Mouse (Mus musculus) testis, postnatal 14 days (tissue): Measurements from ENCODE around the gene Wfs1.
"Not testable (repeated sequence)": the region's sequence is repeated elsewhere in the genome, so short reads cannot be mapped to it uniquely, and the experiment has no call there.

ENCODE experiments used
- DNase-seq: peaks from one replicate; pipeline ENCODE4 v3.0.0; 2021; ENCODE audit warnings: low spot score

Wfs1 gene

GRCm38 (mm10) chr5:36988124-36988780, 753 bp downstream of the Wfs1 start:
- DNase-seq: peak; percentile 12

DNA sequence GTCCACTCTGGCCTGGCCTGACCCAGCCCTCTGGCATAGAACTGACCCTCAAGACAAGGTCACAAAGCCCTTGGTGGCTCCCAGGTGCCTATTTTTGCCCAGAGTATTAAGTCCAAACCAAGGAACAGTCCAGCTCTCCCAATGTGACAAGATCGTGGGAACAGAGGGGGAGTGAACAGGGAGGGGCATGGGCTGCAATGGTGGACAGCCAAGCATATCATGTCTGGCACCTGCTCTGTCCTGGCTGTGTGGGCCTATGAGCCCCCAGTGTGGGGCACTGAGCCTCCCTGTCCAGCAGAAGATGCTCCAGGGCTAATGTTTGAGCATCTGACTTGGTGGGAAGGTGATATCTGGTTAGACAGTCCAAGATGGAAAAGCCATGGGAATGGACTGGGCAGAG, 2.4 kb downstream of the Wfs1 start:
- DNase-seq: no peak

GRCm38 (mm10) chr5:36982271-36982670, 6.7 kb downstream of the Wfs1 start:
- no peak for DNase-seq

GRCm38 (mm10) chr5:36979631-36980030, 9.4 kb downstream of the Wfs1 start:
- no peak for DNase-seq

- DNase-seq: no peak
These were observed 10.0 kb downstream of the Wfs1 start for GRCm38 (mm10) chr5:36979001-36979400.

DNA sequence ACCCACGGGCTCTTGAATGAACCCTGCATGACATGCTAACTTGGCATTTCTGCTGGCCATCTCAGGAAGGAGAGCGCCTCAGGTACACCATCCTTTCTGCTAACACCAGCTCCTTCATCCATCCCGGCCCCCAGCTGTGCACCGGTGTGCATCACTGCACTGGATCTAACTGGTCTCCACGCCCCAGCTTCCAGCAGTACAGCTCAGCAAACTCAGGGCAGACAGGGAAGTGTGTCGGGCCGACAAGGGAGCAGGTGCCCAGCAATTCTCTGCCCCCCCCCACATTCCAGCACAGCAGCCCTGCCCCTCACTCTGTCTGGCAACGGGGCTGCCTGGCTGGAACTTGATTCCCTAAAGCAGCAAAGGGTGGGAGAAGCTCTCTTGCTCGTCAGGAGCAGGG, 11.2 kb downstream of the Wfs1 start:
- no peak for DNase-seq

DNA sequence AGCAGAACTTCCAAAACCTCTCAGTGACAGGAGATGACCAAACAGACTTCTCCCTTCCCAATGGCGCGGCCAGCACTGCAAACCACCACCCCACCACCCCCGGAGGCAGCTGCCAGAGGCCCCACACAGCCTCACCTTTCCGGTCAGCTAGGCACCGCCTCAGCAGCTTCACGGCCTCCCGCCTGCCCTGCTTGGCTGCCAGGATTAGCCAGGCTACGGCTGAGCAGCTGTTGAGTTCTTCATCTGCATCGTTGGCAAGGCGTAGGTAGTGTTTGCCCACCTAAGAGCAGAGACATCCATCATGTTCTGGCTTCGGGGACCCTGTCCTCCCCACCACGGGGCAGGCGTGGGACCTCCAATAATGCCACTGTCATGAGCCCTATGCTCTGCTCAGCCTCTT, 13.7 kb downstream of the Wfs1 start:
- DNase-seq: no peak

DNA sequence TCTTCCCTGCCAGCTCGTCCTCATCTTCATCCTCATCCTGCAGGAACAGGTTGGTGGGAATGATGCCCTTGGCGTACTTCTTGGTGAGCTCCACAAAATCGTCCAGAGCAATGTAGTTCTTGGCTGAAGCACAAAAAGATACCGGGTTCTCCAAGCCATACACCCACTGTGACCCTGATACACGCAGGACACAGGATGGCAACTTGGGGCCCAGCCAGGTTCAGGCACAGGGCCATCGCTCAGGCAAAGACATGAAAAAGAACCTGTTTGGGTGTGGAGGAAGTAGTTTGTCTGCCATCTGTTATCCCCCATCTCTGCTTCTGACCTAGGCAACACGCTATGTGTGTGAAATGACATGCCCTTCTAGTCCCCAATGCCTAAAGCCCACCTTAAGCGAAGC, 17.4 kb downstream of the Wfs1 start:
- DNase-seq: no peak

- no peak for DNase-seq
These were observed 28.5 kb downstream of the Wfs1 start for GRCm38 (mm10) chr5:36960501-36960900.

DNA sequence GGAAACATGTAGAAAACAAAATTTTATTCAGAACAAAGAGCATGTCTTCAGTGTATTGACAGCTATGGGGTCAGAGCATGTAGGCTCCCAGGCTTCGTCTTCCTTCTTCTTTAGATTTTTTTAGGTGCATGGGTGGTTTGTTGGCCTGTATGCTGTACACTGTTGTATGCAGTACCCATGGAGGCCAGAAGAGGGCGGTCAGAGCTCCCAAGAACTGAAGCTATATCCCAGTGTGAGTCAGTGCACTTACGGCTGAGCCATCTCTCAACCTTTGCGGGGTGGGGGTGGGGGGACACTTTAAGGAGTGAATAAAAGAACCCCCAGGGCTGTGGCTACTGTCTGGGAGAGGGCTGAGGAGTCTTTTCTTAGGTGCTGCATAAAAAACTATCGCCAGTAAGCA, 30.2 kb downstream of the Wfs1 start:
- peak; percentile 32 for DNase-seq

DNA sequence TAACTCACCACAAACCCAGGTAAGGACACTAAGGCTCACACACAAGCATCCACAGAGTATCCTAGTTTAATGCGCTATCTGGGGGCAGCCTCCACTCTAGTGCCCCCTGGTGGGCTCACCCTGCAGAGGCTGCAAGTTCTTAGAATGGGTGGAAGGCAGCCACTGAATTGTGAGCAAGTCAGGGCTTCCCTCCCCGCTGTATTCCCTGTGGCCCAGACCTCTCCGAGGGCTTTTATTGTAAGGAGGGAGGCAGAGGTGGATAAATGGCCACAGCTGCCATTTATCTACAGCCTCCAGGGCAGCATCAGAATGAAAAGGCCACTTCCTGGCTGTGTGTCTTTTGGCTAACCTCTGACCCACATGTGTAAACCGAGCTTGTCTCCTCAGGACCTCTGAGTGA, 33.6 kb downstream of the Wfs1 start:
- DNase-seq: no peak

DNA sequence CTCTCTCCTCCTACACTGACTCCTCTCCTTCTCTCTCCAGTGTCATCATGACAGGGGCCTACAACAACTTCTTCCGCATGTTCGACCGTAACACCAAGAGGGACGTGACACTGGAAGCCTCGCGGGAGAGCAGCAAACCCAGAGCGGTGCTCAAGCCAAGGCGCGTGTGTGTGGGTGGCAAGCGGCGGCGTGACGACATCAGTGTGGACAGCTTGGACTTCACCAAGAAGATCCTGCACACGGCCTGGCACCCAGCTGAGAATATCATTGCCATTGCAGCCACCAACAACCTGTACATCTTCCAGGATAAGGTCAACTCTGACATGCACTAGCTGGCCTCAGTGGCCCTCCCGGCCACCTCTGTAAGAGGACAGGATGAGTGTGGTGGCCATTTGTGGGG, 36.7 kb downstream of the Wfs1 start:
- DNase-seq: no peak

- DNase-seq: no peak
These were observed 38.1 kb downstream of the Wfs1 start for GRCm38 (mm10) chr5:36950871-36951270.

- peak; percentile 44 for DNase-seq
These were observed 40.2 kb downstream of the Wfs1 start for GRCm38 (mm10) chr5:36948831-36949230.

GRCm38 (mm10) chr5:36946445-36946844, 42.6 kb downstream of the Wfs1 start:
- DNase-seq: no peak

- no peak for DNase-seq
These were observed 43.3 kb downstream of the Wfs1 start for GRCm38 (mm10) chr5:36945713-36946112.

DNA sequence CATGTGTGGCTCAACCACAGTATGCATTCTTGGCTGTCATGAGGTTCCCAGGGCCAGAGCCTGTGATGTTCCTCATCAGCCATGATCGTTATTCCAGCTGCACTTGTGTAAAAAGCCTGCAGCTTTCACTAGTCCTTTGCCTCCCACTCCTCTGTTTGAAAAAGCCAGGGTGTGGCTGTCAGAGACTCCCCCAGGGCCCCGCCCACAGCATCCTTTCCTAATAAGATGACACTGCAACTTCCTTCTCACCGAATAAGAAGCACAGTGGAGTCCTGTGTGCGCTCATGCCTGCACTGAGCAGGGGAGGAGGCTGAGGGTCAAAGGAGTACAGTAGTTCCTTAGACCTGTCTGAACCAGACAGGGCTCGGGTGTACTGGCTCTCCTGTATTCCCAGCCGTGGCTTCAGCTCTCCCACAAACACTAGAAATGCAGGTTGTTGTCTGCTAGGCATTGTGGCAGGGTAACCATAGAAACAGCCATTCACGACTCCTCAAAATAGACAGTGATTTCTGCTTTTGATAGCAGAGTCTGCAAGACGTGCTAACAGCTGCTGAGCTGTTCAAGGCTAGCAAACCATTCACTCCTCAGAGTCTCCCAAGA, 43.8 kb downstream of the Wfs1 start:
- no peak for DNase-seq

GRCm38 (mm10) chr5:36944552-36944951, 44.5 kb downstream of the Wfs1 start:
- no peak for DNase-seq

DNA sequence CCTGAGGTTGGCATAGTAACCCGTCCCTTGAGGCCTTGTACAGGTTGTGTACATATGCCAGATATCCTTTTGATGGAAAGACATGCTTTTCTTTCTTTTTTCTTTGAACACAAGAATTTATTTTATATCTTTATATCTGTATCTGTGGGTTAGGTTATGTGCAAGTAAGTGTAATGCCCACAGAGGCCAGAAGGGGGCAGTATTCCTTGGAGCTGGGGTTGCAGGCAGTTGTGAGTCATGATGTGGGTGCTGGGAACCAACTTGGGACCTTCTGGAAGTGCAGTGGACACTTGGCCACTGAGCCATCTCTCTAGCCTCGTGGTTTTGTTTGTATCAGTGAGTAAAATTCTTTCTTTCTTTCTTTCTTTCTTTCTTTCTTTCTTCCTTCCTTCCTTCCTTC, 46.6 kb downstream of the Wfs1 start:
- DNase-seq: no peak

DNA sequence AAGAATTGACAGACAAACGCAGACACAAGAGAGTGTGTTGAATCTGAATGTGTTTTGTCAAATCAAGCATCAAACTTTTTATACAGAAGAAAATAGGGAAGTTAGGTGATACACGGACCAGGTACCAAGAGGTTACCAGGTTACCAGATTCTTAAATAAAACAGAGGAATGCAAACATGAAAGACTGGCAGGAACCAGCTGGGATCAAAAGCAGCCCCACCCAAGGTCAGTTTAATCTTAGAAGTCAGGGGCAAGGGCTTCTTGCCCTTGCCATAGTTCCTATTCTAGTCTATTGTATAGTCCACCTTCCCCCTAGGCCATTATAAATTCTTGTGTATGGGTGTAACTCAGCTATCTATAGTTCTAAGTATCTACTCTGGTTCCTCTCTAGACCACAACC, 50.0 kb downstream of the Wfs1 start:
- not testable (repeated sequence) for DNase-seq

DNA sequence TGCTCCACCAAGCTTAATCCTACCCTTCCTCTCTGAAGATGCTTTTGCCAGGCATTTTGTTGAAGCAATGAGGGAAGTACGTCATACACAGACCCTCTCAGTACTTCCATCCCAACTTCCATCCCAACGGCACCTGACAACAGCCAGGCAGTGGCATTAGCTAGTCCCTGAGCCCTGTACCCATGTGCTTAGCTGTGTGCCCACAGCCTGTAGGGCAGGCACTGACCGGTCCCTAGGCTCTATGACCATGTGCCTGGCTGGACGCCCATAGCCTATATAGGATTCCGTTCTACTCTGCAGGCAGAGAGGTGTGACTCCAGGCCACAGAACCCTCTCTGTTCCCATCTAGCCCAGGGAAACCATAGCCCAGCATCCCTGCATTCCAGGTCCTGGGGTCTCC, 51.0 kb downstream of the Wfs1 start:
- DNase-seq: no peak

- DNase-seq: no peak
These were observed 52.5 kb downstream of the Wfs1 start for GRCm38 (mm10) chr5:36936548-36936947.

- peak; percentile 37 for DNase-seq
These were observed 53.2 kb downstream of the Wfs1 start for GRCm38 (mm10) chr5:36935486-36936473.
